Mouse (Mus musculus) heart, postnatal 0 days (tissue): ENCODE data around the gene Brf1. TPM values are rescaled to one million over a fixed set of nuclear protein-coding genes. Genes with fewer than 3 reads are reported as not detected.

Experiments
- ATAC-seq: fragments of 200-750 bp; cut with Nextera tagmentation; 2 replicates; pipeline ENCODE4 v1.8.0; 2017; ENCODE audit warnings: low read depth, moderate number of reproducible peaks, moderate library complexity; ENCODE audit not compliant: insufficient read depth
- DNase-seq: peaks from one replicate; pipeline ENCODE4 v3.0.0-alpha.2; 2016; ENCODE audit warnings: low spot score
- H3K27ac ChIP-seq: fragments of 300-500 bp; sonication (generic); 2 replicates; pipeline ENCODE4 v1.5.1; 2014; ENCODE audit warnings: low read depth, mild to moderate bottlenecking
- H3K27me3 ChIP-seq: fragments of 300-500 bp; sonication (generic); 2 replicates; pipeline ENCODE4 v1.6.1; 2014; ENCODE audit warnings: low read length, mixed read lengths; ENCODE audit not compliant: control insufficient read depth, insufficient read depth
- H3K36me3 ChIP-seq: fragments of 300-500 bp; sonication (generic); replicated peaks from 2 replicates; pipeline ENCODE4 v1.6.1; 2014; ENCODE audit warnings: low read length, mixed read lengths; ENCODE audit not compliant: control insufficient read depth, insufficient read depth
- H3K4me1 ChIP-seq: fragments of 300-500 bp; sonication (generic); 2 replicates; pipeline ENCODE4 v1.6.1; 2014; ENCODE audit warnings: antibody characterized with exemption; ENCODE audit not compliant: control insufficient read depth, insufficient read depth
- H3K4me2 ChIP-seq: fragments of 300-500 bp; sonication (generic); 2 replicates; pipeline ENCODE4 v1.6.1; 2014; ENCODE audit warnings: low read depth, mild to moderate bottlenecking, low read length, moderate library complexity
- H3K4me3 ChIP-seq: fragments of 300-500 bp; sonication (generic); 2 replicates; pipeline ENCODE4 v1.5.1; 2014; ENCODE audit warnings: low read depth, low read length
- H3K9ac ChIP-seq: fragments of 300-500 bp; sonication (generic); replicated peaks from 2 replicates; pipeline ENCODE4 v1.6.1; 2014; ENCODE audit warnings: low read depth, low read length, mixed read lengths
- H3K9me3 ChIP-seq: fragments of 300-500 bp; sonication (generic); replicated peaks from 2 replicates; pipeline ENCODE4 v1.6.1; 2016; ENCODE audit warnings: low read length; ENCODE audit not compliant: control insufficient read depth
- CTCF ChIP-seq: IDR thresholded peaks from 2 replicates; pipeline ENCODE4 v1.5.1; 2016; ENCODE audit warnings: antibody characterized with exemption, control low read depth, low read depth
- EP300 ChIP-seq: IDR thresholded peaks from 2 replicates; pipeline ENCODE4 v1.6.1; 2016; ENCODE audit warnings: antibody characterized with exemption, low read depth
- WGBS: fragments of 180-500 bp; shearing (Covaris S2); extraction: QIAGEN DNeasy Blood & Tissue Kit; methylation state at CpG from one replicate; pipeline ENCODE4 v1.1.7; 2014; 5-methylcytosine and 5-hydroxymethylcytosine counted together
- polyA plus RNA-seq: library from polyadenylated mRNA; unstranded; fragments of >200 nt; fragmentation: Nextera tagmentation; extraction: Ambion mirVana; gene quantifications from 2 replicates; pipeline ENCODE4 v1.2.1, GENCODE M21; 2015
- total RNA-seq: library from RNA; depleted of rRNA; stranded (reverse); fragments of >200 nt; gene quantifications from 2 replicates; pipeline ENCODE4 v1.2.3, GENCODE M21; 2014; ENCODE audit warnings: low replicate concordance

The Brf1 gene
- total and polyA plus RNA-seq, 2 experiments from 2014 or later, result 24.5 to 51.9 TPM

- 45% methylated on average over 10 of the region's 10 CpGs for WGBS
- TF ChIP-seq EP300 (no peak), CTCF (no peak)
- DNase-seq (no peak), ATAC-seq (no peak)
- Histone ChIP-seq H3K27me3 (0 out of 2 replicates have a peak, but pooled peaks cover 8% of the 10 kb centered on the region), H3K4me3 (peak overlapping the region; percentile 68), H3K4me1 (peaks cover 4% of the 10 kb centered on the region; the same call in 1 of the 2 replicates), H3K9me3 (no peaks in the 10 kb centered on the region), H3K4me2 (peak overlapping the region; percentile 68), H3K36me3 (no peaks in the 10 kb centered on the region), H3K27ac (no peak overlapping the region), H3K9ac (peak overlapping the region; percentile 65)
These were observed 59.2 kb downstream of the Brf1 start for GRCm38 (mm10) chr12:112941156-112941775.

- H3K9me3 ChIP-seq, result no peaks in the 10 kb centered on the region
- peaks cover 4% of the 10 kb centered on the region; the same call in 1 of the 2 replicates for H3K4me1 ChIP-seq
- H3K4me3 ChIP-seq, result no peak overlapping the region
- no peak overlapping the region for H3K4me2 ChIP-seq
- 0 out of 2 replicates have a peak, but pooled peaks cover 6% of the 10 kb centered on the region for H3K27me3 ChIP-seq
- TF ChIP-seq CTCF (no peak), EP300 (no peak)
- H3K27ac ChIP-seq, result no peak overlapping the region
- ATAC-seq (no peak), DNase-seq (no peak)
- no peak overlapping the region for H3K9ac ChIP-seq
- H3K36me3 ChIP-seq, result no peaks in the 10 kb centered on the region
- 82% methylated on average over 9 of the region's 9 CpGs for WGBS
These were observed 59.8 kb downstream of the Brf1 start for GRCm38 (mm10) chr12:112940710-112941109.

GRCm38 (mm10) chr12:112940238-112940637, 60.3 kb downstream of the Brf1 start:
- Histone ChIP-seq H3K4me2 (no peak overlapping the region), H3K4me1 (peaks cover 4% of the 10 kb centered on the region; the same call in 1 of the 2 replicates), H3K36me3 (no peaks in the 10 kb centered on the region), H3K4me3 (no peak overlapping the region), H3K9me3 (no peaks in the 10 kb centered on the region), H3K27ac (no peak overlapping the region), H3K9ac (no peak overlapping the region), H3K27me3 (0 out of 2 replicates have a peak, but pooled peaks cover 4% of the 10 kb centered on the region)
- DNase-seq, result no peak
- 86% methylated on average over 4 of the region's 4 CpGs for WGBS
- TF ChIP-seq CTCF (no peak), EP300 (no peak)
- no peak for ATAC-seq

GRCm38 (mm10) chr12:112938873-112939565, 61.5 kb downstream of the Brf1 start:
- H3K9me3 ChIP-seq, result no peaks in the 10 kb centered on the region
- DNase-seq (no peak), ATAC-seq (no peak)
- no peak overlapping the region for H3K4me3 ChIP-seq
- H3K27me3 ChIP-seq, result 0 out of 2 replicates have a peak, but pooled peaks cover 4% of the 10 kb centered on the region
- WGBS, result 66% methylated on average over 10 of the region's 10 CpGs
- peaks cover 4% of the 10 kb centered on the region; the same call in 1 of the 2 replicates for H3K4me1 ChIP-seq
- no peak overlapping the region for H3K27ac ChIP-seq
- no peaks in the 10 kb centered on the region for H3K36me3 ChIP-seq
- no peak for TF ChIP-seq EP300
- peak; percentile 50 for TF ChIP-seq CTCF
- H3K4me2 ChIP-seq, result no peak overlapping the region
- H3K9ac ChIP-seq, result no peak overlapping the region

GRCm38 (mm10) chr12:112938366-112938765, 62.1 kb downstream of the Brf1 start:
- ATAC-seq (no peak), DNase-seq (no peak)
- 0 out of 2 replicates have a peak, but pooled peaks cover 4% of the 10 kb centered on the region for H3K27me3 ChIP-seq
- H3K4me3 ChIP-seq, result no peak overlapping the region
- TF ChIP-seq EP300, result no peak
- no peak for TF ChIP-seq CTCF
- H3K9me3 ChIP-seq, result no peaks in the 10 kb centered on the region
- no peak overlapping the region for H3K27ac ChIP-seq
- H3K4me2 ChIP-seq, result no peak overlapping the region
- WGBS, result 76% methylated on average over 10 of the region's 10 CpGs
- H3K4me1 ChIP-seq, result peaks cover 4% of the 10 kb centered on the region; the same call in 1 of the 2 replicates
- H3K36me3 ChIP-seq, result no peaks in the 10 kb centered on the region
- no peak overlapping the region for H3K9ac ChIP-seq
